Mouse (Mus musculus): ENCODE data around the gene Kif3b.

DNA sequence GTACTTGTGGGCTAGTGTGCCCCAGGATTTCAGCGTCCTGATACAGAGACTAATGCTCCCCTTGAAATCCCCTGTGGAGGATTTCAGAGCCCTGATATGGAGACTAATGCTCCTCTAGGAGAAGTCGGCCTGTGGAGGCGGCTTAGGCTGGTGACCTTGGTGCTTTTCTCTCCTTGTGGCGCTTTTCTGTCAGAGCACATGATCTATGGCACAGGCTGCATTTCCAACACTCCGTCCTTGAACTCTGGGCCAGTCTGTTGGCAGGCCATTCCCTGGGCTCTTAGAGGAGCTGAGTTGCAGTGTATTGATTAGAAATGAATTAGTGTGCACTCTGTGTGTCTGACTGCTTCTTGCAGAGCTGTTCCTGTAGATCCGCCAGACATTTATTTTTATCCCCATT, 14.0 kb downstream of the Kif3b start:
- TF ChIP-seq CTCF (IDR thresholded peaks at IDR 0.05; ENCODE audit: low read depth) (no peak), EP300 (optimal IDR thresholded peaks at IDR 0.05) (no peak)

Measured in stomach, postnatal 0 days (tissue).